Mouse (Mus musculus) retina, postnatal 7 days (tissue): Measurements from ENCODE around the gene Ckm.

Source experiments
- DNase-seq: peaks from one replicate; pipeline ENCODE4 v3.0.0-alpha.2; 2012; ENCODE audit warnings: low read depth, low spot score

Gene Ckm

DNA sequence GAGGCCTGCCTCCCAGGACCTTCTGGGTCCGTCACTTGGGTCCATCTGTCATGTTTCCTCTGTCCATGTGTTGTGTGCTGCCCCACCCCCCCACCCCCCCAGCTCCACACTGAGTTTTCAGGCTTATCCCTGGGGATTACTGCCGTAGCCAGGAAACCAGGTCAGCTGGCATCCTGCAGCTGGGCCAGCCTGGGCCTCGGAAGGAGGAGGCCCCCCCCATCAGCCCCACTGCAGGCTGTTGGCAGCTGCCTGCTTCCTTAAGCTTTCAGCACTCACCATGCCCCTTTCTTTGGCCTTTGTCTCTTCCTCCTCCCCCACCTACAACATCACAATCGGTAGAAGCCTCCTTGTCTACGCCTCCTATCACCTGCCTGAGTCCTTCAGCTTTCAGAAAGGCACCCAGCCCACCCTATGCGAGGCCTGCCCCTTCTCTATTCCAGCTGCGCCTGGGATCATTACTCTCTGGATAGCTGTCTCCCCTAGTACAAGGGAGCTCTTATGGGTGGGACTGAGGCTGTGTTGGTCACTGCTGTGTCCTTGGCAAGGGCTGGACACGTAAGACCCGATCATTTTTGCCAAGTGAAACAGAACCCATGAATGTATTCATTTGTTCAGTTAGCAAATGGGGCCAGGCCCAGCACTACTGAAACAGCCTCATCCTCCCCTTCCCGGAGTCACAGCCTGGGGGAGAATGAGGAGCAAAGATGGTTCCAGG is 15.7 kb upstream of the Ckm start:
- DNase-seq: peak; percentile 90

DNA sequence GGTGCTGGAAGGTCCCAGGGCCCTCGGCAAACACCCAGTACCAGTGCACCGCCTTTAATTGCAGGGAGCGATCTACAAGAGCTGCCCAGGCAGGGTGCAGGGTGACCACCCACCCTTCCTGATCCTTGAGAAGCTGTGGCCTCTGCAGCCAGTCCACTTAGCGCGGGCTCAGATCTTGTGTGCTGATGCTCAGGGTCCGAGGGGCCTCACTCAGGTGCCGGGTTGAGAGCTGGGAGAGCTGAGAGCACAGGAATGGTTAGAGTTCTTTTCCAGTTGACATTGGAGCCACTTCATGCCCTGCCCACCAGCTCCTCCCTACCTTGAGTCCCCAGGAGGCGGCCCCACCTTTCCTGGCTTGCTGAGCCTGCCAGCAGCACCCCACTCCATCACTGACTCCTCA is 10.1 kb upstream of the Ckm start:
- DNase-seq: no peak

- peak; percentile 73 for DNase-seq
Observed at GRCm38 (mm10) chr7:19399496-19400280, 4.9 kb upstream of the Ckm start.

DNA sequence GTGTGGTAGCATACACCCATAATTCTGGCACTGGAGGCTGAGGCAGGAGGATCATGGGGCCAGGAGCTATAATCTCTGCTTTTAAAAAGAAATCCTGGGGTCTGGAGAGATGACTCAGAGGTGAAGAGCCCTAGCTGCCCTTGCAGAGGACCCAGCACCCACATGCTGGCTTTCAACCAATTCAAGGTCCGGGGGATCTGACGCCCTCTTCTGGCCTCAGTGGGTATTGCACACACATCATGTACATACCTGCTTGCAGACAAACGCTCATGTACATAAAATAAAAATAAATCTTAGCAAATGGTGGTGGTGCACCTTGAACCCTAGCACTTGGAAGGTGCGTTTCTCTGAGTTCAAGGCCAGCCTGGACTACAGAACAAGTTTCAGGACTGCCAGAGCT is 3.6 kb upstream of the Ckm start:
- DNase-seq: no peak

DNA sequence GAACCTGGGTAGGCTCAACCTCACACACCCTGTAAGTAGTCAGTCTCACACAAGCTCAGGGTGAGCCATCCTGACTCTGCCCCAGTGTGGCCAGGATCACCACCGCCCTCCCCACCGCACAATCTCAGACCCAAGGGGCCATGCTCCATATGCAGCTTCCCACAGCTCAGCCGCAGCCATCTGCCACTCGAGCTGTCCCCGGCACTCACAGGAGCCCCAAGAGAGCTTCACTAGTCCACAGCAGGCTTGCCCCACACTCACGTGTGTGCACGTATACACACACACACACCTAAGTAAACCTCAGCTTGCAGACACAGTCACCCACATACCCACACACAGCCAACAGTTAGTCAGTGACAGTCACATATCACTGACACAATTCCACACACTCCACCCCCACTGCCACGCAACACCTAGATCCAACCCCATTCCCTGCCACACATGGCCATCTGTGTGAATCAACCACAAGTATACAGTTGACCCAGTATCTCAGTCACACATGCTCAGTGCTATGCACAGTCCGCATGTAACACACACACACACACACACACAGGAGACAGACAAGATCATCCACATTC is 2.0 kb upstream of the Ckm start:
- no peak for DNase-seq

GRCm38 (mm10) chr7:19403731-19404296 is 762 bp upstream of the Ckm start, which contains the start of gene Klc3:
Gene Klc3 (minus strand): TSS chr7:19404104.
- no peak for DNase-seq

- peak; percentile 74 for DNase-seq
Observed at GRCm38 (mm10) chr7:19405417-19405816, 841 bp downstream of the Ckm start.

- DNase-seq: no peak
Observed at GRCm38 (mm10) chr7:19409753-19410152, 5.2 kb downstream of the Ckm start.

- DNase-seq: no peak
Observed at GRCm38 (mm10) chr7:19410766-19411344, 6.3 kb downstream of the Ckm start.

GRCm38 (mm10) chr7:19411783-19412182 is 7.2 kb downstream of the Ckm start:
- DNase-seq: no peak

DNA sequence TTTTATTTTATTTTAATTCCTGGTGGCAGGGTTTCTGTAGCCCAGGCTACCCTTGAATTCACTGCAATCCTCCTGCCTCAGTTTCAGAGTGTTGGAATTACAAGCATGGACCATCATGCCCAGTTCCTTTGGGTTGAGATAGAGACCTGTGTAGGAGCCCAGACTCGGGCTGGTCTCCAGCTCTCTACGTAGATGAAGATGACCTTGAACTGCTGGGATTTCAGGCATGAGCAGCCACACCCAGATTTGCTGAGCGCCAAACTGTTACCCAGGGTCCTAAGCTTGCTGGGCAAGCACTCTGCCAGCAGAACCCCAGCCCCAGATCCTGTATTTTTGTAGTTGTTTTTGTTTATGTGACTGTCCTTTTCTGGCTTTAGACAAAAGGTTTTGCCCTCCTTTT is 8.9 kb downstream of the Ckm start:
- DNase-seq: no peak

GRCm38 (mm10) chr7:19416590-19416989 is 12.0 kb downstream of the Ckm start:
- no peak for DNase-seq

DNA sequence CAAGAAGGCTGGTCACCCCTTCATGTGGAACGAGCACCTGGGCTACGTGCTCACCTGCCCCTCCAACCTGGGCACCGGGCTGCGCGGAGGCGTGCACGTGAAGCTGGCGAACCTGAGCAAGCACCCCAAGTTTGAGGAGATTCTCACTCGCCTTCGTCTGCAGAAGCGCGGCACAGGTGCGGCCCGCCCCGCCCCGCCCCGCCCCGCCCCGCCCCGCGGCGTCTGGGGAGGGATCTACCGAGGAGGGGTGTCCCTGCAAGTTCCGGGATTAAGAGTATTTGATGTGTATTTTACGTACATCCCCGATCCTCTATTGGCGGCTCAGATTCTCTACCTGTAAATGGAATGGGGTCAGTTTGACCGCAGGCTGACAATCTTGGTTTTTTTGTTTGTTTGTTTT is 15.5 kb downstream of the Ckm start:
- no peak for DNase-seq

DNA sequence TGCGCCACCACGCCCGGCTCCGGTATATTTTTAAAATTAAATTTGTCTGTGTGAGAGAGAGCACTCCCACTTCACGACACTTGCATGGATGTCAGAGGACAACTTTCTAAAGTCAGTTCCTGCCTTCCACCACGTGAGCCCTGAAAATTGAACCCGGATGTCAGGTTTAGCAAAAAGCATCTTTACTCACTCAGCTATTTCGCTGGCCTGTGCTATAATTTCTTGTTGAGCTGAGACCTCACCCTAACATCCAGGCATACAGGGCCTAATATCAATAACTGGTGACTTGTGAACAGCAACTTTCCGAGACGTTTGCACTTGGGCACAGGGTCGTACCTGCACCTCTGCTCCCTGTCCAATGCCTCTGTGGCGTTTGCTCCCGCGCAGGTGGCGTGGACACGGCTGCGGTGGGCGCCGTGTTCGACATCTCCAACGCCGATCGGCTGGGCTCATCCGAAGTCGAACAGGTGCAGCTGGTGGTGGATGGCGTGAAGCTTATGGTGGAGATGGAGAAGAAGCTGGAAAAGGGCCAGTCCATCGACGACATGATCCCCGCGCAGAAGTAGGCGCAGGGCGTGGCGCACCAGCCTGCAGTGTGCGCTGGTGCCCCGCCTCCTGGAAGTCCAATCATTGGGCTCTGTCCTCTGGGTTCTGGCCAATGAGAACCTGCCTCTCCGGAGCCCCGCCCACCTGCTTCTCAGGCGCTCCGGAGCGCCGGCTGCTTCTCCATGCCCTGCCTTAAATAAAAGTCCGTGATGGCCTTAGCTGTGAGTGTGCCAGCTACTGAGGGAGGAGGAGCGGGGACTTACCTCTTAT is 16.5 kb downstream of the Ckm start:
- DNase-seq: peak; percentile 80

GRCm38 (mm10) chr7:19423083-19423482 is 18.5 kb downstream of the Ckm start:
- no peak for DNase-seq

DNA sequence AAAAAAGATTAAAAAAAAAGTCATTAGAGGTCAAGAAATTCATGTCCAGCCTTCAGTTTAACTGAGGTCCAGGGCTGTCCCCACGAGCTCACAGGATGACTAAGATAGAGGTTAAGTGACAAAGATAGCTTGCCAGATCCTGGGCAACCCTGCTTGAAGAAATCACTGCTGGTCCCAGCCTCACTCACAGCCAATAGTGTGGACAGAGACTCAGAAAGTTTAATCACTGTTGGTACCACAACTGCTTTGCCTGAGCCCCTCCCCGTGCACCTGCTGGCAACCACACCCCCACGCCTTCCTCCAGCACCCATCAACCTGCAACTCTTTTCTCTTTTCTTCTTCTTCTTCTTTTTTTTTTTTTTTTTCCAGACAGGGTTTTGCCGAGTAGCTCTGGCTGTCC is 19.5 kb downstream of the Ckm start:
- DNase-seq: no peak

DNA sequence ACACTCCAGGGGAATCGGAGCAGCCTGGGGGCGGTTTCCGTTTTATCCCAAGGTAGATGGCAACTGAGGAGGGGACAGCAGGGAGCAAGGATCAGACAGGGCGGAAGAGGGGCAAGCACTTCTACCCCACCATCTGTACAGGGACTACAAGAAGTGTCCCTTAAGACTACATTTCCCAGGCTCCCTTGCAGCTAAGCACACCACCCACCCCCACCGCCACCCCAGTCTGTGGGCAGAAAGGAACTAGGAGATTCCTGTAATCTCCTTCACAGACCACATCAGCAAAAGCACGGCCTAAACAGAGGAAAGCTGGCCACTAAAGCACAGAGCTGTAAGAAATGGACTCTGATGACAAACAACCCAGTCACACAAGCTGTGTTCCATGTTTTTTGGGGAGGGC is 21.8 kb downstream of the Ckm start:
- DNase-seq: no peak

DNA sequence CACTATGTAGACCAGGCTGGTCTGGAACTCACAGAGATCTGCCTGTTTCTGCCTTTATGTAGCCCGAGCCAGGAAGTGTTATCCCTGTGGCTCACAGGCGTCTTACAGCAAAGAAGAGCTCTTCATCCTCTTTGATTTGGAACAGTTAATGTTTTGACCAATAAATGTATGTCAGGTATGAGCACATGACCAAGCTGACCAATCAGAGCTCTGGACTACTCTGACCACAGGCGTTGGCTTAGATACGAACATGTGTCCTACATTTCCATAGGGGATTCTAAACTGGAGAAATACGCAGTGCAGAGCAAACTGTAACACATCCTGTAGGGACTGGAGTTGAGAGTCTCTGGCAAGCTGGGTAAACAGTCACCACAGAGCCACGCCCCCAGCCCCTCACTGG is 22.3 kb downstream of the Ckm start:
- DNase-seq: no peak

DNA sequence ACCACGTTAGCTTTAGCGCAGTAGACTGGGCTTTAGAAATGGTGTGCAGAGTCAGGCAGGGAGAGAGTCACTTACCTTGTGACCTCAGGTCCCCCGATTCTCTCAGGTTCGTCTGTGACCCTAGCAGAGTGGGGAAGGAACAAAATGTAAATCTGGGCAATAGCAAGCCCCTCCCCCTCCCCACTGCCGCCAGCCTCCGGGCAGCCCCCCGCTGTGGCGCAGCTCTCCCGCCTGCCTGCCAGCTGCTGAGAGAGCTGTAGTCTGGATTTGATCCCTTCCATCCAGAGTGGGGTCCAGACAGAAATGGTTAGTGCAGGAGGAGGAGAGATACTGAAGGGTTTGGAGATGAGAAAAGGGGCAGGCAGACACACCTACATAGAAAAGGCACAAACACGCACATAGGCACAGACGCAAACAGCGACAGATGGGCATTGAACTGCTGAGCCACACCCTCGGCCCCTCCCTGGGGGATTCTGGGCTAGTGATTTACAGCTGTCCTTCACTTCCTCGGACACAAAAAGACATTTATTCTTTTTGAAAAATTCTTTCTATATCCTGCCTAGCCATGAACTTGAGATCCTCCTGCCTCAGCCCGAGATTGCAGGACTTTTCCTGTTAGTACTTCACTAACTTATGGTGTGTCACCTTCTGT is 23.5 kb downstream of the Ckm start:
- DNase-seq: no peak

DNA sequence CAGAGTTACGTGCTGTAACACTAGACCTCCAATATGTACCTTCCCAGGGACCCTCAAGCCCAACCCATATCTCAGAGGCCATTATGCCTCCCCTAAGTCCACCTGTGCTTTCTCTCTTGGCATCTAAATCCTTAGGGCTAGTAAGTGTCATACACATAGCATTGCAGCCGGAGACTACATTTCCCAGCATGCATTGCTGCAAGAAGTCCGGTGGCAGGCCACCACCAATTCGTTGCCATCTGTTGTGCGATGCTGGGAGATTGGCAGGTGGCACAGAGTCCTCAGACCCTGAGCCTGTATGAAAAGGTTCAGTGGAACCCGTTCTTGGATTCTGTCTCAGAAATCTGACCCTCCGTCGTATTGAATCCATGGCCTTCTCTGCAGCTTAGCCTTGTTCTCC is 25.1 kb downstream of the Ckm start:
- DNase-seq: no peak

DNA sequence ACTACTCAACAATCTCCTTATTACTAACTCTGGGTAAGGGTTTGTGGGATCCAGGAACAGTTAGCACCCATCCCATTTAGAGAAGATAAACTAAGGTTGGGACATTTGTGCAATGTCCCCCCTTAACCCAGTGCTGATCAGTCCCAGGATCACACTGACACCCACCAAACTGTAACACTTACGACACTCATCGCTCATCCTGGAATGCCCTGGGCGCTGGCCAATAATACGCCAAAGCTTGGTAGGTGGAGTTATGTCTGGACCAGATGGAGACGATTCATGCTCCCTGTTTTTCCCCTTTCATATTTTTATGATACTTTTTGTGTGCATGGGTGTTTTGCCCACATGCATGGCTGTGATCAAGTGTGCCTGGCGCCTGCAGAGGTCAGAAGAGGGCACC is 25.8 kb downstream of the Ckm start:
- no peak for DNase-seq
